Mouse (Mus musculus): ENCODE data around the gene Orc1. TPM values are rescaled to one million over a fixed set of nuclear protein-coding genes. Genes with fewer than 3 reads are reported as not detected.
A peak's percentile ranks its signal among the peaks of the same experiment; 100 is the strongest.

Gene Orc1
- under 1 TPM; 0.16 to 0.33 TPM for total RNA-seq (2021)
- long read RNA-seq, experiment 1 = 0 reads
- long read RNA-seq, experiment 2 = 0 reads

DNA sequence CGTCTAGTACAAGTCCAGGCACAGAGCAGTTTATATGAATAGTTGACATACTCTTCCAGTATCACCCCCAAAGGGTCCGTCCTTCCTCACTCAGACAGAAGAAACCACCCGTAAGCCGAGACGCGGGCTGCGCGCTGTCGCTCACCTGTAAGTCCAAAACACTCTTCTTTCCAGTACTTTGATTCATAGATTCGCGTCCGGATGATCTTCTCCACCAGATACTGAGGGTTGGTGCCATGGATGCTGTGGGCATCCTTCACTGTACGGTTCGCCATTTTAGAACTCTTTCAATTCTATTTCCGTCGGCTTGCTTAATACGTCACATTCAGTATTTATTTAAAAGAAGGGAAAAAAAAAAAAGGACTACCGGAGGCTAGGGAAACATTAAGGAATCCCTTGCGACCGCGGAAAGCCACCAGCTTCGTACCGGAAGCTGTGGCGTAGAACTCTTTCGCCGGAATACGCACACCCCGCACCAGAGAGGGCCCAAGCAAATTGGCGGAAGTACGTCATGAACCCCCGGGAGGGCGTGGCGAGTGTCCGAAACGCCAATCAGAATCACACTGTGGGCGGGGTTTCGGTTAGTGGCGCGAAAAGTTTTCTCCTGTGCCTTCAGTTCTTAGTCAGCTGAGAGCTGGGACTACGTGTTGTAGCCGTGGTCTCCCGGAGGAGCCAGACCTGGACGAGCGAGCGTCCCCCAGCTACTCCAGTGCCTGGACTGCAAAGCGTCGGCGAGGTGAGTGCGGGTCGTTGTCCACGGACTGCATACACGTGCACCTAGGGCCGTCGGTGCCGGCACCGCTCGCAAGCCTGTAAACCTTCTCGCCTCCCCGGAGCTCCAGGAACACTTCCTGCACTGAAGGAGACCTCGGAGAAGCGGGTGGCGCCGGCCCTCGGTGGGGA lies at the start of gene Orc1, which contains the start of gene Prpf38a:
Gene Orc1, plus strand, starts transcription at position 584 of the 903 bp plus-strand sequence.
Gene Prpf38a, minus strand, starts transcription at position 497 of the 903 bp plus-strand sequence.
- intact Hi-C loops (cut with DNase I; ENCODE audit: low total_unique reads) = no loop called here
- peak; percentile 95 for DNase-seq

DNA sequence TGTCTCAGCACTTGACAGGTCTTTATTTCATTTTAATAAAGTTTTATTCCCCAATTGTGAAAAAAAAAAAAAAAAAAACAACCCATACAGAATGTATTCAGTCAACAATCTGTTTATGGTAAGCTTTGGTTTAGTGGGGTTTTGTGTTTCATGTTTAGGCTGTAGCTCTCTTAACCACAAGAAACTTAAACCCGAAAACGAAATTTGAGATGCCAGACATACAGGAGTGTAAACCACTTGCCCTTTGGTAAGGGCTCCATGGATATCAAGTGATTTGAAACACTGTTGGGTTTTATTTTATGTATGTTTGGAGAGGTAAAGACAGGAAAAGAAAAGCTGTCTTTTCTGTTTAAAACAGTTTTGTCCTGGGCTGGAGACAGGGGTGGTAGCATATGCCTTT lies 39.5 kb upstream of the Orc1 start:
- intact Hi-C loops (cut with DNase I; ENCODE audit: low total_unique reads) = no loop called here
- no peak for DNase-seq

DNA sequence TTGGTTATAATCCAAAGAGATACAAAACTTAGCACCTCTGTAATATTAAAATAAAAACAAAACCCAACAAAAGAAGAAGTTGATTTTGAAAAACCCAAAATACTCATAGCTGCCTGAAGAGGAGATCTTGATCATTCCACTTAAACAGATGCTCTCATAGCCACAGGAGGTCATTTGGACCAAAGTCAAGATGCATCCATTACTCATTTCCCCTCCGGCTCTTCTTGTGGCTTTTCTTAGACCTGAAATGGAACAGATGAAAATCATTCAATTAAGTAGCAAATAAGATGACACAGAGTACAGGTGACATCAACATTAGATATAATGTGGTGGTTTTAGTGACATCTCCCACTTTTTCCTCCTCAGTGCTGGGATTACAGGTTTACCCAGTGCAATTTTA lies 14.2 kb upstream of the Orc1 start:
- intact Hi-C loops (cut with DNase I; ENCODE audit: low total_unique reads) = no loop called here
- DNase-seq = no peak

DNA sequence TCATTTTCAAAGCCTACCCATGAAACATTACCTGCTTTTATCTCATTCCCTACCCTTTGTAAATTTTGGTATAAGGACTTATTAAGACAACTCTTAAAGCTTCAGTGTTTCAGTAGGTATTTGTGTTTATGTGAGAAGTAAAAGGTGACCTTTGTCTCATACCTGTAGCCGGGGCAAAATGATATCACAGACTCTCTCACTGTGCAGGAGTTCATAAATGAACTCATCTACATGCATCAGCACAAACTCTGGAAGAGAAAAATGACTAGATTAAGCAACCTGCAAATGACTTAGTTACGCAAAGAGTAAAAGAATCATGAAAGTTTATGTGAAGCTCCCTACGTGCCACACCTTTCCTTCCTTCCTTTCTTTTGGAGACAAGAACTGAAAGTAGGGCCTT lies 6.6 kb upstream of the Orc1 start:
- intact Hi-C loops (cut with DNase I; ENCODE audit: low total_unique reads) = no loop called here
- no peak for DNase-seq

DNA sequence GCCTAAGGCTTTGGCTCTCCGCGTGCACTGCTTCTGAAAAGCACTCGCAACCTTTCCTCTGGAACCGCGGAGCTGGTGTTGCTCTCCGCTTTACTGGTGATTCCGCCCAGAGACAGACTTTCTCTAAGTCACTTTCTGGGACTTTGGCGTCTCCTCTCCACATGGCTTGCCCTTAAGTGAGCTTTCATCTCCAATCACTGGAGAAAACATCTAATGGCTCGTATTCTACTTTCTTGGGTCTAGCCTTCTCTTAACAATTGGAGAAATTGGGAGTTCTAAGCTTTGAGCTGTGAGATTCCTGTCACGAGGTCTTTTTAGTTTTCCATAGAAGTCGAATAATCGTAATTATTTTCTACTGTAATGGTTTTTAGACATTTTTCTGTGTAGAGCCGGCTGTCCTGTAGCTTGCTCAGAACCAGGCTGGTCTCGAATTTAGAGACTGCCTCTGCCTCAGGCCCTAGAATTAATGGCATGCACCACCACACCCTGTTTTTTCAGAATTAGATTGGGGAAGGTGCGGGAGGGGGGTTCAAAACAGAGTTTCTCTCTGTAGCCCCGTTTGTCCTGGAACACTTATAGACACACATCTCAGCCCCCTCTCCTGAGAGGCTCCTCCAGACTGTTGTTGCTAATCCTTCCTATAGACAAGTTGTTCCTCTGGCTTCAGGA lies 654 bp downstream of the Orc1 start:
- DNase-seq = no peak
- intact Hi-C loops (cut with DNase I; ENCODE audit: low total_unique reads) = no loop called here

DNA sequence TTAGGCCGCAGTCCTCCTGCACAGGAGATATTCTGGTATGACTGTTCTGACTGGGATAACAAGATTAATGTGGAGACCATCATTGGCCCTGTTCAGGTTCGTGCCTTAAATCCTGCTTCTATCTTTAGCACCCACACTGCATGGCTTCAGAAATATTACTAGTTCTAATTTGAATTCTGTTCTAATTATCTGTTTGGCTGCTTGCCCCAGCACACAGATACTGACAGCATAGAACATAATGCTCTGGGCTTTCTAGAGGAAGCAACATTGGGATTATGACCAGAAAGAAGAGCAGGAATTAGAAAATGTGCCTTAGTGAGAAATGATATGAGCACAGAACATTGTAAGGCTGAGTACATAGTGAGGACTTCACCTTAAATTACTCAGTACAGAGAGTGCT lies 14.2 kb downstream of the Orc1 start:
- DNase-seq = no peak
- intact Hi-C loops (cut with DNase I; ENCODE audit: low total_unique reads) = no loop called here

DNA sequence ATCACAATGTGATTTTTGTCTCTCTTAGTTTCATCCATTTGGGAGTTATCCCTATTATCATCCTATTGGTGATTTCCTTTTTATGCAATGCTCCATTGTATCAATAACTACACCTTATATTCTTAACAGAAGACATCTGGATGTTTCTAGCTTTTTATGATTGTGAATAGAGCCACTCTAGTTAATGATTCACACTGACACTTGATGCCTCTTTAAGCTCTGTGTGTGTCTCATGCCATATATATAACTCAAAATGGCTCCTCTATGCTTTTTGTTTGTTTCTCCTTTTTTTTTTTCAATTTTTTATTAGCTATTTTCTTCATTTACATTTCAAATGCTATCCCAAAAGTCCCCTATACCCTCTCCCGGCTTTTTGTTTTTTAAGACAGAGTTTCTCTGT lies 16.6 kb downstream of the Orc1 start:
- no peak for DNase-seq
- intact Hi-C loops (cut with DNase I; ENCODE audit: low total_unique reads) = no loop called here

DNA sequence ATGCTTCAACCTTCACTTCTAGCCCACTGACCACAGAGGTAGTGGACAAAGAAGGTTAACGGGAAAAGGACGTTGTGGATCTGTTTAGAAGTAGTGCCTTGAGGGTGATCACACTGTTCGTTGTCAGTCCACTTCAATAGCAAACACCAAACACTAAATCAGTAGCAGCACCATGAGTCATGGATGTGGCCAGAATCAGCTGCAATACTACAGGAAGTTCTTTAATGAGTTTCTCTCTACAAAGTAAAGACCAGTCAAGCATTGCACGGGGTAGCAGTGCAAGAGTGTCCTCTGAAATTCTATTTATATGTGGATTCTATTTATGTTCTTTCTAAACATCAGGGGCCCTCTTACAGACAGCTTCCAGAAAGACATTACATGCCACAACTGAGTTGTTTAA lies 19.1 kb downstream of the Orc1 start:
- no peak for DNase-seq
- intact Hi-C loops (cut with DNase I; ENCODE audit: low total_unique reads) = no loop called here

DNA sequence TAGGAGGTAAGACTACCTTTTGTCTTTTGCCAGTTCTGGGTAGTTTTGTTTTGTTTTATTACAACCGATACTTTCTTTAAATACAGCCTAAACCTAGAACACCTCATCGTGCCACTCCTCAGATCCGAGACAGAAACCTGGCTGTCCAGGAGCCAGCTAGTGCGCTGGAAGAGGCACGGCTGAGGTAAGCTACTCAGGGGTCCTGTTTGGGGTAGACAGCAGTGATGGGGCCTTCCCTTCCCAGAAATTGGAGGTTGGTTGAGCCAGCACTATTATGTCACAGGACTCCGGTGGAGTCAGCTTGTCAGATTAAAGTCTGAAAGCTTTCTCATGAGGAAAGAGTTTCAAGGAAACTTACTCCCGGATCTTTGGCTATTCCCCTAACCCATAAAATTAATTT lies 22.6 kb downstream of the Orc1 start:
- no peak for DNase-seq
- intact Hi-C loops (cut with DNase I; ENCODE audit: low total_unique reads) = no loop called here

DNA sequence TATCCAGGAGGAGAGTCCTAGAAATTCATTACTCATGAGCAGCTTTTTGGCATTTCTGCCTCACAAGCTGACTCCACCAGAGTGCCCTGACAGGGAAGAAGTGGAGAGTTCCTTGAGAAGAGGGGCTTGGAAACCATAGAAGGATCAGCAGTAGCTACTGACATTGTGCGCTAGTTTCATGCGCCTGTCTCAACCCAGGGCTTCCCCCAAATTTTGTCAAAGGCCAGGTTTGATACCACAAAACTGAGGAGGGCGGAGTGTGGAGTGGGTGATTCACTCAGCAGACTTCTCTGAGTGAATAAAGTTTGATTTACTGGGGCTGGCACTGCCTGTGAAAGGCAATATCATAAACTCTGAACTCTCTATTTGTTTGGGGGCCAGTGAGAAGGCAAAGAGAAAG lies 29.4 kb downstream of the Orc1 start:
- intact Hi-C loops (cut with DNase I; ENCODE audit: low total_unique reads) = no loop called here
- DNase-seq = no peak

DNA sequence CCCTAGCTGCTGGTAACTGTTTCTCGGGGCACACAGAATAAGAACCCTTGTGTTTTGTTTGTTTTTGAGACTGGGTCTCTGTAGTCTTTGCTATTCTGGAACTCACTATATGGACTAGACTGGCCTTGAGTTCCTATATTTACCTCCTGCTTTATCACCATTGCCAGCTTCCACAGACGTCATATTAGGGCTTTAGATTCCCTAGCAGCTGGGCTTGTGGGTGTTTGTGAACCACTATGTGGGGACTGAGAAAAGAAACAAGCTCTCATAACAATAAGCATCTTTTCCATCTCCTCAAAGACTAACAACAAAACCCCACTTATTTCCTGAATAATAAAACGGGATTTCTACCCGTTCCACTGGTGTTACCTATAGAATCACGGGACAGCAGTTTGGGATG lies 31.7 kb downstream of the Orc1 start:
- DNase-seq = no peak
- intact Hi-C loops (cut with DNase I; ENCODE audit: low total_unique reads) = no loop called here

DNA sequence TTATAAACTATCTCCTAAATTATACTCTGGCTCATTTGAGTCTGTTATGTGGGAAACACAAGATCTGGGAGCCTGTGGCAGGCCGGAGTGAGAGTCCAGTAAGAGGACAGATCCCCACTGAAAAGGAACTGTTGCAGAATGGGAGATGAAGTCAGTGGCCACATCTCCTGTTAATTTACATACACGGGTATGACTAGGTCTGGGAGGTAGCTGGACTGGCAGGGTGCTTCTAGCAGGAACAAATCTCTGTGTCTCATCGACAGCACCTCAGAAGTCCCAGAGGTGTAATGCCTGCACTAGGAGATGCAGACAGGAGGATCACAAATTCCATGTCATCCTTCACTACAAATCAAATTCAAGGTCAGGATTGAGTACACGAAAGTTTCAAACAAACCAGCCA lies 39.4 kb downstream of the Orc1 start:
- intact Hi-C loops (cut with DNase I; ENCODE audit: low total_unique reads) = no loop called here
- DNase-seq = no peak

DNA sequence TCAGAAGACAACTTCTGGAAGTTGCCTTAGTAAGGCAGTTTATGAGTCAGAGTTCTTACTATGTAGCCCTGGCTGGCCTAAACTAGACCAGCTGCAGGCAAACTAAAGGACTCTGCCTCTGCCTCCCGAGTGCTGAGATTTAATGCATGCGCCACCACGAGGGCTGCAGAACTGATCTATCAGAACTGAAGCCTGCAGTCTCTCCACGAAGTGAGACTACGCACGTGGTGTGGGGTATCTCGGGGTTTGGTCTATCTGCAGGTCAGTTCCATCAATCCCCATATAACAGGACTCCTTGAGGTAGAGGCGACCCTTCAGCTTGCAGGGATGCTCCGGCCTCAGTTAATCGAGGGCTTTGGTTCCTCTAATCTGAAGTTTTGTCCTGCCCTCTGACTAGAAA lies 39.9 kb downstream of the Orc1 start:
- intact Hi-C loops (cut with DNase I; ENCODE audit: low total_unique reads) = no loop called here
- DNase-seq = no peak

DNA sequence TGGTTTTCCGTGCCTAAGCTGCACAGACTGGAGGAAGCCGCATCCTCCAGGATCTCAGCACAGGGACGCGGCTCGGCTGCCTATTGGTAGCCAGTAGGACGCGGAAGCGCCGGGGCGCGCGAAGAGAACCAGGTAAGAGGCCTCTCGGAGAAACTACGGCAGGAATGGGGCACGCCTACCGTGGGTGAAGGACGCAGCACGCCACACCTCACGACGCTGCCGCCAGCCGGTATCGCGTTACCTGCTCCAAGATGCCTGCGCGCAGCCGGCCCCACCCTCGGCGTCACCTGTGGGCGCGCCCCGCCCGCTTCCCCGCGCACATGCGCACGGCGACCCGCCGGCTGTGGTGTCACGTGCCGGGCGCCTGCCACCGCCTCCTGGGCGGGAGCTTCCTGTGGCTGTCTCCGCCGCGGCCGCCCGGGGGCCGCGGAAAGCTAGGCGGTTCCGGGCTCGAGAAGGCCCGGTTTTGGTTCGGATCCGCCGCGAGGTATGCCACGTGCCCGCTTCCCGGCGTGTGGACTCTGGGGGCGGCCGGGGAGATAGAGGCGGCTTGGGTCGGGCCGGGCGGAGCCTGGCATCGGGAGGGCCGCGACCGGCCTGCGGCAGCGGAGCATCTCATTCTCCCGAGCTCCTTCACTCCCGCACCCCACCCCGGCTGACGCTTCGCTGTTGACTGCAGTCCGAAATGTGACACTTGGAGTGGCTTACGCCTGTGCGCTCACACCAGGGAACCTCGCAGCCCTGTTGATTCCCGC lies 40.5 kb downstream of the Orc1 start, which contains the start of gene Cc2d1b:
Gene Cc2d1b, plus strand, starts transcription at position 354 of the 755 bp plus-strand sequence.
- DNase-seq = peak; percentile 90
- intact Hi-C loops (cut with DNase I; ENCODE audit: low total_unique reads) = no loop called here

DNA sequence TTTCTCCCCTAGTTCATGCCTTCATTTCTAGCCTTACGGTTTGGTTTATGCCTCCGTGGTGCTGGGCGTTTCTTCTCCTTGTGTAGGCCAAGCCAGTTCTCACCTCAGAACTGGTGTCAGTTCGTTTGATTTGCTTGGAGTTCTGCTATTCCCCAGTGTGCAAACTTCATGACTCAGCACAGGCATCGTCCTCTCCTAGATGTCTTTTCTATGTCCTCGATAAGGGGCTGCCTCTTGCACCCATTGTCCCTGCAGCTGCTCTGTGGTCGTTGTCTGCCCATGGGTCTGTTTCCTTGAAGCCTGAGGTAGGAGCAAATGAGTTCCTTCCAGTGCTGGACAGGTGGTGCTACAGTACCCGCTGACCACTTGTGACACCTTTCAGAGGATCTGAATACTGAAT lies 41.3 kb downstream of the Orc1 start:
- intact Hi-C loops (cut with DNase I; ENCODE audit: low total_unique reads) = no loop called here
- no peak for DNase-seq

DNA sequence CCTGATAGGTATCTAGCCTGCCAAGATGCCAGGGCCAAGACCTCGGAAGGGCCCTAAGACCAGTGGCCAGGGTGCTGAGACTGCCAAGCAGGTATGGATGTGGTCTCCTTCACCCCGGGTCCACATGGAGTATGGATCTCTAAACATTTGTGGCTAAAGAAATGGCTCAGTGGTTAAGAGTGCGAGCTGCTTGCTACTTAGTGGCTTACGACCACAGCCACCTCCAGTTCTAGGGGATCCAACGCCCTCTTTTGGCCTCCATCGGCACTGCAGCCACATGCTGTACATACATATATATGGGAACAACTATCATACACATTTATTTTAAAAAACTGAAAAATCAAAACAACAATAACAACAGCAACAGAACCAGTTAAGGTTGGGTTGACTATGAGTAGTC lies 42.3 kb downstream of the Orc1 start:
- DNase-seq = no peak
- intact Hi-C loops (cut with DNase I; ENCODE audit: low total_unique reads) = no loop called here

DNA sequence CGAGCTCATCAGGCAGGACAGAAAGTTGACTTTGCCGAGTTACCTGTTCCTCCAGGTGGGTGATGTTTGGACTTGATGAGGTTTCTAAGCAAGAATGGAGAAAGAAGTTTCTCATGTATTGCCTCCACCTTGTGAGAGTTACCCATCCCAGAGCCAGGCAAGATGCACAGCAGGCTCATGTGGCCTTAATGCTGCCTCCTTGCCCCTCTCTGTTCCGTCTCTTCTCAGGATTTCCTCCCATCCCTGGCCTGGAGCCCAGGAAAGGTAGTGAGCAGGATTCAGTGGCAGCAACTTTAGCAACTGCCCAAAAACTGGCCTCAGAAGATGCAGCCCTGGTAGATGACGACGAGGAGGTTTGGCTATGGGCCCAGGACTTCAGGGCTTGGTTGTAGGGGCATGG lies 47.8 kb downstream of the Orc1 start:
- no peak for DNase-seq
- intact Hi-C loops (cut with DNase I; ENCODE audit: low total_unique reads) = no loop called here

DNA sequence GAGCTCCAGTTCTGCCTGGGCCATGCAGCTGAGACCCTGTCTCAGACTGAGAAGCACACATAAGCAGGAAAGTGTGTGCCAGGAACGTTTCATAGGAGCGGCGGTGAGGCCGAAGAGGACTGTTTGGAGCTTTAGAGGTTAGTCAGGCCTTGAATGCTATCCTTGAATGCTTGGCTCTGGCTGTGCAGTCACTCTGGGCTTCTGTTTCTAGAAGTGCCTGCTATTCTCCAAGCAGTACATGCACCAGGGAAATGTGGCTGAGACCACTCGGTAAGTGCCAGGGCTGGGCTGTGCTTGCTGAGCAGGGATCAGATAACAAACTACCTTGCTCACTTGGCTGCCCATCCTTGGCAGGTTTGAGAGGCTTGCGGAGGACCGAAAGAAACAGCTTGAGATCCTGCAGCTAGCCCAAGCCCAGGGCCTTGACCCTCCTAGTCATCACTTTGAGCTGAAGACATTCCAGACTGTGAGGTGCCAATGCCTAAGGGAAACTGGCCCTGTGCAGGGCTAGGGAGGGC lies 50.2 kb downstream of the Orc1 start:
- DNase-seq = no peak
- intact Hi-C loops (cut with DNase I; ENCODE audit: low total_unique reads) = no loop called here

DNA sequence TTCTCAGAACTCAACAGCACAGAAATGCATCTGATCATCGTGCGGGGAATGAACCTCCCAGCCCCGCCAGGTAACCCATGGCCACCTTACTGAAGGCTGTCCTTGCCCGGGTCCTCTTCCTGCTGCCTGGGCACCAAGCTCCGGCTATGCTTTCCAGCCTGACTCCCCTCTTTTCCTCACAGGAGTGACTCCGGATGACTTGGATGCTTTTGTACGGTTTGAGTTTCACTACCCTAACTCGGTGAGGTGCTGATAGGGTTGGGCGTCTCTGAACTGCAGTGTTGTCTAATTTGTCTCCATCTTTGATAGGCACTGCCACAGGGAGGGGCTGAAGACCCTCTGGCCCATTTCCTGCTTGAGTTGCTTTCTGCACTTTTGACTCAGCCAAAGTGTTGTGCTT lies 50.9 kb downstream of the Orc1 start:
- DNase-seq = no peak
- intact Hi-C loops (cut with DNase I; ENCODE audit: low total_unique reads) = no loop called here

DNA sequence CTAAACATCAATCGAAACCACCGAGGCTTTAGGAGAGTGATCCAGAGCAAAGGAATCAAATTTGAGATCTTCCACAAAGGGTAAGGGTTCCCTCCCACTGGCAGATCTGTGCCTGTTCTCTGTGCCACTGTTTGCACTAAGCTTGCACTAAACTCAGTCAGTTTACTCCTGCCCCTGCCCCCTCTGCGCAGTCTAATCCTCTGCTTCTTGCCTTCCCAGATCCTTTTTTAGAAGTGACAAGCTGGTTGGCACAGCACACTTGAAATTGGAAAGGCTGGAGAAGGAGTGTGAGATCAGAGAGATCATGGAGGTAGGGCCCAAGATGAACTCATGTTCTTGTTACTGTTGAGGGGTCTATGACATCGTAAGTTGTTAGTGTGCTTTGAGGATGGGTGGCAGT lies 52.4 kb downstream of the Orc1 start:
- intact Hi-C loops (cut with DNase I; ENCODE audit: low total_unique reads) = no loop called here
- no peak for DNase-seq
